Mouse (Mus musculus) B cell, adult 2 months (primary cell): ENCODE data around the gene Cdrt4.

Experiments
- DNase-seq, 2 experiments: peaks; one replicate each; pipeline ENCODE4 v3.0.0; 2022

Gene Cdrt4

DNA sequence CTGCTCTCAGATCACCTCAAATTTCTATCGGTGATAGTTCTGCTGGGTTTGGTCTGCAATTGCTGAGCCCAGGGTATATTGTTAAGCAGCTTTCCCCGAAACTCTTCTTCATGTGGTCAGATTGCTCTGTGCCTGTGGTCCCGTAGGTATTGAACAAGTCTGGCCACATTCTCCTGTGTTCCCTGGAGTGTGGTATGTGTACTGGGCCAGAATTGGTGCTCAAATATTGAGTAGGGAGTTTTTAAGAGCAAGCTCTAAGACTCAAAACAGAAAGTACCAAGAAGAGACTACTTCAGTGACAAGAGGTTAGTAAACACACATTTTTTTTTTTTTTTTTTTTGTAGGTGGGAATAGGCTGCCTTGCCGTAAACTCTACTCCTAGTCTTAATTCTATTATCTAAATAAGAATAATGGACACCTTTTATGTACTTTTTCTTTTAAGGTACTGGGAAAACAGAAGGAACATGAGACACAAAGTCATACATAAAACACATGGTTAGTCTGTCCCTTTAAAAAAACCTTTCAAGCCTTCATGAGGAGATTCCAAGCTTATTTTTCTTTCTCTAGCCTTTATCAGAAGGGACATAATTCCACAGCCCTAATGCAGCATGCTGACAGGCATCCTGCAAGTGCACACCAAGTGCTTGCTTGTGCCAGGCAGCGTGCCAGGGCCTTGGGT, 46.2 kb downstream of the Cdrt4 start:
- no peak for DNase-seq

DNA sequence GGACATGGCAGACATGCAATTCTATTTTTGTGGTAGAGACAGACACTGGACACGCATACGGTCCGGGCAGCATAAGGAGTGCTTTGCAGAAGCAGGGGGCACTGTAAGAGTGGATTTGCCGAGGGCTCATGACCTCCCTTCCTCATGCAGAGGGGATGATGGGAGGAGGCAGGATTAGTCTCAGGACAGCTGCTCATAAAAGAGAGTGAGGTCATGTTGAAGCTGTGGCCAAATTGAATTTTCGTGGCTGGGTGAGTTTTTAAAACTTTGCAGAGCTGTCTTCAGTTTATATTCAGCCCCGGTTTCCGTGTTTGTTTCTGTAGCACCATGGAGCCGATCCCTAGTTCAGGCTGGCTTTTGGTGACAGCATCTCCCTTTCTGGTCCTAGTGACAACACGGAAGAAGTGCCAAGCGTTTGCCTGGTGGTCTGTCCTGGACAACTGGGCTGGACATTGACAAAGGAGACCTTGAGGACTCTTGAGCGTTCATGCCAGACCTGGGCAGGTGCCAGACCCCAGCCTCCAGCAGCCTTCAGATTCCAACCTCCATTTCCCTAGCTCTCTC, 46.8 kb downstream of the Cdrt4 start:
- no peak for DNase-seq

DNA sequence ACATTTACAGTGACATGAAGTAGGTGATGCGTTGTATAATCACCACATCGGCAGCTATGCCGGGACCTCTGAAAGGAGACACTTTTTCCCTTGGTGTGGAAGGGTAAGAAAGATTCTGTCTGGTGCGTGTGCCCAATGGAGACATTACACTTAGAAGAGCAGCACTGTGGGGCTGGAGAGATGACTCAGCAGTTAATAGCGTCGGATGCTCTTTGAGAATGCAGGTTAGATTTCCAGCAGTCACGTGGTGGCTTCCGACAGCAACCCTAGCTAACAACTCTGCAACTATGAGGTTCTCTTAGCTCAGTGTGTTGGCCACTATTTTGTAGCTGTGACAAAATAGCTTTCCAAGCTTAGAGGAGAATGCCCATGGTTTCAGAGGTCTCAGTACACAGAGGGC, 49.1 kb downstream of the Cdrt4 start:
- no peak for DNase-seq

DNA sequence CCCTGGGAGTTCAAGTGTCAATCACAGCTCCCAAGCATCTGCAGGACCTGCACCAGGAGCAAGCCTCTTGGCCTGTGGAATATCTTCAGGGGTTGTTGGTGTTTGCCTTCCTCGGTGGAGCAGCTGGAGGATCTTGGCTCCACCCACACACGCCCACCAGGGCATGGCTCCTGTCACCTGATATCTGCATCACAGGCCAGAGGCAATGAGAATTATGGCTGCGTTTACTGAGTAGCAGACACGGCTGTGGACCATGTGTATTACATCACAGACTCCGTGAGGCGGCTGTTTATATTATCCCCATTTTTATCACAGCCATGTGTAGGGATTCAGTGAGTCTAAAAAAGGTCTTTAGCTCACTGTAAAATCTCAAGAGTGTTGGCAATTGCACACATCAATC, 53.6 kb downstream of the Cdrt4 start:
- DNase-seq: peak in 1 of 2 experiments; percentile 4

DNA sequence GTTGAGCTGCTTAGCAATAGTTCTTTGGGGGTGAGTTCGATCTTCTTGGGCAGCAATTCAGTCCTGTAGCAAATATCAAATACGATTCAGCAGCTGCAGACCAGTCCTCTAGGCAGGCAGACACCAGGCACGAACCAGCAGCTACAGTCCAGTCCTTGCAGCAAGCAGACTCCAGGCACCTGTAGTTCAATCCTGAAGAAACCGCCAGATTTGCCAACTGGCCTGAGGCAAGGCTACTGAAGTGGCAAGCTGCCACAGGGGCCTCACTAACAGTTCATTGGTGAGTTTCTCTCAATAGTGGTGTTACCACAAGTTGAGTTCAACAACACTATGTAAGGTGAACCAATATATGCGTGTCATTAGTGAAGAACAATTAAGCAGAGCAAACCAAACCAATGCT, 56.4 kb downstream of the Cdrt4 start:
- no peak for DNase-seq

DNA sequence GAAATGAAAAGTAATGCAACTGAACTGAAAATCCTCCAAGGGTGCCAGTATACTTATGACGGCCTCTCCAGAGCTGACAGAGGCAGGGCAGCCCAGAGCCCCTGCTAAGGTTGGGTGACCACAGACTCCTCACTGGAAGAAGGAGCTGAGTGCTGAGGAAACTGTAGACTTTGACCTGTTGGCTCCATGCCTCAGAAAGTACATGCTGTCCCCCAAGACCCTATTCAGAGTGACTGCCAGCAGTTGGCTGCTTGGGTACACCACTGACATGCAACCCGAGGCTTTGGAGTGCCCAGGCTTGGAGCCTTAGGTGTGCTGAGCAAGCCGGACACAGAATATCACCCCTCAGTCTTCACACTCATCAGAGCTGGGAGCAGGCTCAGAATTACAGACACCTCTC, 57.0 kb downstream of the Cdrt4 start:
- no peak for DNase-seq

DNA sequence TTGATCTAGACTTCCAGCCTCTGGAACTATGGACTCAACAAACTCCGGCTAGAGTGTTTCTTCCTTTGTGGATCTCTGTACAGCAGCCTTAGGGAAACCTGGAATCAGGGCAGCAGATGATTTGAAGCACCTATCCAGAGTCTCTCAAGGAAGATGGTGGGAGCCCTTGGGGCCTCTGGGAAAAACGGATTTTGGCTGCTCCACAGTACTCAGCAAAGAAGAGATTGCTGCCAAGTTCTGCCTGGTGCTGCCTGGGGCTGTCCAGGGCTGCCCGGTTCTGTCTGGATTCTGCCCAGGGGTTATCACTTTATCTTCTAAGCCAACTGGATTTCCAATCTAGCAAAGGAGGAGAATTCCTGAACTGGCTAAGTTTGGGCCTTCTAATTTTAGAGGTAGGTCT, 58.8 kb downstream of the Cdrt4 start:
- no peak for DNase-seq

DNA sequence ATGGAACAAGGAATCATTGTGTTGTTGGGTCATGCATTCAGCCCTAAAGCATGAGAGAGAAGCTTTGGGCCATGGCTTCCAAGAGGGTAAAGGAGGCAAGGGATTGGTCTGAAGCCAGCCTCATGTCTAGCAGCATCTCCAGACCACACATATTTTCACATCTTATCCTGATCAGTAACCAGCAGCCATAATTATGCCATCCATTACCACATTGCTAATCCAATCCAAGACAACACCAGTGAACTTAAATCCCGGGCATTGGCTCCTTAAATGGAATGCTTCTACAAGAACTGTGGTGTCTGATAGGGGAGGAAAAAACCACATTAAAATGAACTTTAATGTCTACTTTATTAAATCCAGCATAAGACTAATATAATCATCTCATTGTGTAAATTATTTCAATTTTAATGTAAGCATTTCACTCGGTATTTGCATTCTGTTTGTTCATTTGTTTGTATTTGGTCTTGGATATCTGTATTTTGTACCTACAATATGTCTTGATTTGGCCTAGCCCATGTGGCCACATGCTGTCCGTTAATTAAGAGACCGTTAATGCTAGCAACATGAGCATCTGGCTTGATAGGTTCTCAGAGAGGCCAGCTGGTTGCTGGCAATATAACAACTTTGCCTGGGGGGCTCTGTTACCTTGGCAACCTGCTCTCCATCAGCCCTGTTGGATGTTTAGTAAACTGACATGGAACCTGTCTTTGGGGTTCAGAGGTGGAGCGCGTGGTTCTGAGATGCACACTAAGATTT, 66.5 kb downstream of the Cdrt4 start:
- no peak for DNase-seq

DNA sequence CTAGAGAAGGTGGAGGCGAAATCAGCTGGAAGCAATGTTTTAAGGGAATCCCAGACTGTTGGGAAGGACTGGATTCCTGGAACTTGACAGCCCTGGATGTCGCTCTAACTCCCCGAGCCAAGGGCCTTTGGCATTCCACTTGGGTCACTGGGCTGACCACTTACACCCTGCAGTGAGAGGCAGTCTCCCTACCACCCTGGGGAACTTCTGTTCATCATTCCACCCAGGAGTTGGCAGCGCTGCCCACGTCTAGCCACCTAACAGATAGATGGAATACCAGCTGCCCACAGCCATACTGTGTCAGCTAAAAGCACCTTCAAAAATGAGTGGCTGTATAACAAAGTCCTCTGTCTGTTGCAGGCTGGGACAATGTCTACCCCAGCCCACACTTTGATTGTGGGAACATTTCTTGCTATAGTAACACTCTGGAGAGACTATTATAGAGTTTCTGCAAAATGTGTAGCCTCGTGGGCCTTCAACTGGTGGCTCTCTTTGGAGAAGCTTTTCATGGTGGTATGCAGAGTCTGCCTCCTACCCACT, 67.2 kb downstream of the Cdrt4 start:
- DNase-seq: no peak

DNA sequence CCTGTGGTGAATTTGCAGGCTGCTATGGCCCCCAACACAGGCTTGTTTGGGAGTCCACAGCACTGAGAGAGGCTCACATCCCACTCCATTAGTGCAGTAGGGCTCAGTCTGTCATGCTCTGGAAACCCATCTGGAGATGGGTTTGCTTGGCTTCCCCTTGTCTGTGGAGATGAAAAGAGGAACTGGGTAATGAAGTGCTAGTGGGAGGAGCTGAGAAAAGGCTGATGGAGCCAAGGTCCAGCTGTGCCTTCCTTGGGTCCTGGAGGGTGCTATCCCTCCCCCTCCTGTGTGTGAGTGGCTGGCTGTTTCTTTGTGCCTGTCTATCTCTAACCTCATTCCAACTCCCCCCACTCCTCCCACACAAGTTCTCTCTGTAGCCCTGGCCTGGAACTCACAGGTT, 69.6 kb downstream of the Cdrt4 start:
- DNase-seq: peak; percentile 29 to 34

DNA sequence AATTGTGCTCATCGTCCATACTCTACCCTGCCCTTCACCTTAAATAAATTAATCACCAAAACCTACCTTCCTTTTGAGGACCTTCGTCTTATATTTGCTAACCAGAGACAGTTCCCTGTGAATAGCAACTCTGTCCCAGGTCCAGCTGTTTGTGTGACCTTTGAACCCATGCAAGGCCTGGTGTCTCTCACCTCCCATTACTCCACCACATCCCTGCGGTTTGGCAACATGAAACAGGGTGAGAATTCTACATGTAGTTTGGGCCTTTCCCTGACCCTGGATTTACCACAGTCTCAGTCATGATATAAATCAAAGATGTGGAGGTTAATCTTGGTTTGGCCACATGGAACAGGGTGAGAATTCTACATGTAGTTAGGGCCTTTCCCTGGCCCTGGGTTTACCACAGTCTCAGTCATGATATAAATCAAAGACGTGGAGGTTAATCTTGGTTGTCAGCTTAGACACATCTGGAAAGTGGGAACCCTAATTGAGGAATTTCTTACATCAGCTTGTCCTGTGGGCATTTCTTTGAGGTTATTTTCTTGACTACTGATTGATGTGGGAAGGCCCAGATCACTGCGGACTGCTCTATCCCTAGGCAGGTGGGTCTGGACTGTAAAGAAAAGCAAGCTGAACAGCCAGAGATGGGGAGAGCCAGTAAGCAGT, 70.3 kb downstream of the Cdrt4 start:
- DNase-seq: no peak

DNA sequence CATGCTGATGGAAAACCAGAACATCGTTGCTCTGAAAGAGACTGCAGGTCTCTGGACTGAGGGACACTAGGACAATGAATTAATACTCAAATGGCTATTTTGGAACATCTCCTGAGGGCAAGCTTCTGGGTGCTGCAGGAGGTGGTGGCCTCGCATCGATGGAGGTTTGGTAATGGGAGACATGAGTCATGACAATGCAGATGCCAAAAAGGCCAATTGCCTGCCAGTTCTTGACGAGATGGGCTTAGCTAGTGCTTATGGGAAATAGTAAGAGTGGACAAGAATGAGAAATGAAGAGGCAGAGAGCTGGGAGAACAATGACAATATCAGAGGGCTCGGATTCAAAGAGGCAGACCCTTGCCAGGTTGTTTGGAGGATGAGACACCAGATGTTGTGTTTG, 72.5 kb downstream of the Cdrt4 start:
- no peak for DNase-seq

DNA sequence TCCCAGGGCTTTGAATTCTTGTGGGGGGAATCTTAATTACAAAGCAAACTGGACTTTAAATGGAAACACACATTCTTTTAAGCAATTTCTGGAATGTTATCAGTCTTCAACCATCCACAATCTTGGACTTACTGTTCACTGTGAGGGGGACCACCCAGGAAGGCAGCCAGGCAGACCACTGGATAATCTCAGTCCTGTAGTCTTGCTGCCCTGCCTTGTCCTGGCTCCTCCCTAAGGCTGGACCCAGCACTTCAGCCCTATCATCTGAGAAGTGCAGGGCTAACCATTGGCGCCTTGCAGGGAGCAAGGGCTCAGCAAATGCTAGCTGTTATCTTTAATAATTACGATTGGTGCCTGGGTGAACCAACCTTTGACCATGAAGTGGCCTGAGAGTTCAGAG, 73.1 kb downstream of the Cdrt4 start:
- DNase-seq: no peak

DNA sequence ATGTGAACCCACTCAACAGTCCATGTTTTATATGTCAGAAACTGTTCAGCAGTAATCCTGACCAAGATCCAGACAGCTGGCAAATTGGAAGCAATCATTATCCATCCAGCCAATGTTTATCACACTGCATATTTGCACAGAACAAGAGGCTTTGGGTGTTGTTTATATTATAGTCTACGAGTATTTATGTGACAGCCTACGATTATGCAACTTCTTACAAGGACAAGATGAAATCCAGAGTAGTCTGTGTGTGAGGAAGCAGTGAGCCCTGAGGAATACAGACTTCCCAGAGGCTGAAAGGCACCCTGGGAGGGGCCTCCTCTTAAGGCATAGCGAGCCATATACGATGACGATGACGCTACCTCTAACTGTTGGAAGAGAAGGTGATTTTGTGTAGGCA, 74.5 kb downstream of the Cdrt4 start:
- no peak for DNase-seq

DNA sequence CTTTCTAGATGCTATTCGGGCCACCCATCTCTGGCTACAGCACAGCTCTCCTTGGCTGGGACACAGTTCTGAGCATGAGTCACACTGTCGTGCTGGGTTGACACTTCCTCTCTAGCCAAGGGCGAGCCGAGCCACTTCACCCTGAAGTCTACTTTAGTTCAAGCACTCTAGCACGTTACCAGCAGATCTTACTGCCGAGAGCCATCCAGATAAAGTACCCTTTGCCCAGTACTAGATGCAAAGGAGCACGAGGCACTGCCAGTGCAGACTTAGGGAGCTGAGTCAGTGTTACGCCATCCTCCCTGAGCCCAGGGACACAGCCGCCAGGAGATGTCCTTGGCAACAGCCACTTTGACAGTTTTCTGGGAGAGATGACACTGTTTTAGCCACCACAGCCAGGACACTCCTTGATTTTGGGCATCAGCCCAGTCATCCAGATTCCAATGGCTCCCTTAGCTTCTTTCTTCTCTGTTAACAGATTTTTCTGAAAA, 75.7 kb downstream of the Cdrt4 start:
- no peak for DNase-seq

DNA sequence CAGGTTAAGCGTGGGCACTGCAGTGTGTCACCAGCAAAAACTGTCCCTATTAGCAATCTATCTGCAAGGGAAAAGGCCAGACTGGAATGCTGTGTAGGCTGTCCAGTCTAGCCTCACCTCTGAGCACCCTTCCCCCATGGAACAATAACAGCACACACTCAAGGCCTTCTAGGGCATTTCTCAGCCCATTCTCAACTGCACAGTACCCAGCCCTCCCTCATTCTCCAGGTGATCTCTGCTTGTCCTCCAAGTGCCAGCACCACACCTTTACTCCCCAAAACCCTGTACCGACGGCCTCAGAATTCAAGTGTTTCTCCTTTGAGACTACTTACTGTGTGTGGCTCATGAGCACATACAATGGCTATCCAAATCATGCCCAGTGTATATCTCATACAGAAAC, 77.1 kb downstream of the Cdrt4 start:
- DNase-seq: no peak

DNA sequence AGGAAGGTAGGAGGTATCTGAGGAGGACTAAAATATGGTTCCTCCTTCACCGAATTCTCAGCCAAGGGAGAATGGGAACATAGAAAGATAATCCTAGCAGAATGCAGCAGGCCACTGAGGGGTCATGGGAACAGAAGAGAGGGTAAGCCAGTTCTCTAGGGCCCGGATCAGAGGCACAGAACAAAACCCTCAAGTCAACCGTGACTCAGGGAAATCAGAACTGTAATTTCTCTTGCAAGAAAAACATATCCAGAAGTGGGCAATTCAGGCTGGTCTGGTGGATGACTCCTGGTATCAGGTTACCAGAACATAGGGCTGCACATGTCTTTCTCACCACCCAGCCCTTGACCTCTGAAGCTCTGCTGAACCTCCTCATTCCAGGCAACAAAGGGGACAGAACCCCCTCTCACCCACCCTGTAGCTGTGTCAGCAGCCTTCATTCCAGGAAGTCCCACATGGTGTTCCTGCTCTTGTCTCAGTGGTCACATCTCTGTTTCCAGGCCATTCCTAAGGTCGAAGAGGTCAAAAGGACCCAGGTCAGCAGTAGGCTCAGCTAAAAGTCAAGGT, 78.2 kb downstream of the Cdrt4 start:
- no peak for DNase-seq

DNA sequence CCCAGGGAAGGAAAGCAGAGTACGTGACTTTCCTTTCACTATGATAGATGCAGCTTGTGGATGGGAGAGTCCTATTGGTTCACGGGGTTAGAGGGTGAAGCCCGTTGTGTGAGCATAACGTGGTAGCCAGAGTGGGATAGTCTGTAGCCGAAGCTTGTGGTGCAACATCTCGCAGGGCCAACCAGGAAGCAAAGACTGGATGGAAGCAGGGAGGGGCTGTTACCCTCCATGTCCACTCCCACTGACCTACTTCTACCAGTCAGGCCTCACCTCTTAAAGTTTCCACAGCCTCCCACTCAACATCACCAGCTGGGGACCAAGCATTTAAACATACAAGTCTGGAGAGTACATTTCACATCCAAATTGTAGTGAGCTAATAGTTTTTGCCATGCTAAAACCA, 78.7 kb downstream of the Cdrt4 start:
- no peak for DNase-seq

DNA sequence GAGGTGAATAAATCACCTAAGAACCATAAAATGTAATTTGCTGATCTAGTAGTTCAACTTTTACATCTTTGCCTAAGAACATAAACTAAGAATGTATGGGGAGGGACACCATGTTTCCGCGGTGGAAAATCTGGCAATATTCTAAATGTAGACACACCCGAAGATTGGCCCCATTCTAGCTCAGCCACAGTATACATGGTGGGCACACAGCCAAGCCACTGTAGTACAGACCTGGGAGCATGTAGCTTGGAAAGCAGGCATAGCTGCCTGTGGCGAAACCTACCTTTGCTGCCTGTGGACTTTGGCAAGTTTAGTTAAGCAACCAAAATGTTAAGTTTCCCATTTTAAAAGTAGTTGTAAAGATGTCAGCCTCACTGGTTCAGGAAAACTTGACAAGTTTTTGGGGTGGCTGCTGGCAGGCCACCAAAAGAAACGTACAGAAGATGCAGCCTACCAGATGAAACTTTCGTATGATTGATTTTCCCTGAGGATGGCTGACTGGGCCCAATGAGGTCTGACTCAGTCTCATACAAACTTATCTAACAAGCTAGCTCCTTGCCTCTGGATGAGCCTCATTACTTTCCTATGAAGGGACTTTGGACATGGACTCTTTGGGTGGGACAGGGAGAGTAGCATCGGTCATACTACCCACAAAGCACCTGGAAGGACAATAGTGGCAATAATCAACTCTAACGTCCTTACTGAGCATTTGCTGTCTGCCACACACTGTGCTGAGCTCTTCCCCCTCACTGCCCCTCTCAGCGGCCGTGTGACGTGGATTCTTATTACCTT, 84.6 kb downstream of the Cdrt4 start:
- DNase-seq: no peak

DNA sequence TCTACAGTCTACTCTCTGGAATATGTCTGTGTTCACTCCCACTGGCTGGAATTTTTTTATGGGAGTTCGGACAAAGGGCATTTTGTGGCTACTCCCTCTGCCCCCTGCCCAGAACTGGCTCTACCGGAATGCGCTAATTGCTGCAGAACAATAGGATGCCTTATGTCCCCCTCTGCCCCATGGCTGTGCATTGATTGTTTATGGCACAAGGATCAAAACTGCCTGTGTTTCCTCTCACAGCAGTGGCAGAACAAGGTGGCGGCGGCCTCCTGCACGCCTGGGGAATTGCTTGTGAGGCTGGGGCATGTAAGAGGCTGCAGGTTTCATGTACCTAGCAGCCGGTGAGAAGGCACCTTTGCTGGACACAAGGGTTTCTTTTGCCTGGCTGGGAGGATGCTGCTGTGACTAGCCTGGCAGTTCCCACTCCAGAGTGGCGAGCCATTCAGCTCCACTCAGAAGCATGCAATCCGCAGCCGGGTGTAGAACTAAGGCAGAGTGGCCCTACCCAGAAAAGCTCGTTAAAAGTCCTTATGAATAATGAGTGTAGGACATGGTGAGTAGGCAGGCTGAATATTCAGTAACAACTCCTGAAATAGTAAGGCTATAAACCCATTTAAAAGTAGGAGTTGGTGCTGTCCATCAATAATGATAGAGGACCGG, 89.1 kb downstream of the Cdrt4 start:
- DNase-seq: no peak
